Mouse (Mus musculus): ENCODE data around the gene Bfsp1.

The Bfsp1 gene

DNA sequence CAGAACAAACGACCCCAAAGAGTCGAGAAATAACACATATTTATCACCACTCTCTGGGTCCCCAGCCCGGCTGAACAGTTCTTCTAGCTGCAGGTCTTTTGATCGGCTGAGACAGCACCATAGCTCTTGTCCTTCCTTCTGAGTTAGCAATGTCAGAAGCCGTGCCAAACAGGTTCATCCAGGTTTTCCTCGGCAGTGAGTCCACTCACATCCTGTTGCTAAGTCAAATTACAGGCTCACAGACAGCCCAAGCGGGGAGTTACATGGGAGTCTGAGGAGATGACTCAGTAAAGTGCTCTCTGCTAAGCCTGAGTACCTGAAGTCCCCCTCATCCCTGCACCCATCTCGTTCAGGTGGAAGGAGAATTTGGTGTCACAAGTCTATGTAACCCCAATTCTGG is 1.6 kb upstream of the Bfsp1 start:
- intact Hi-C loops (cut with DNase I), result loop anchor here (10.0 kb wide), 2 partner anchors 80 to 420 kb away; no protein-coding TSS in a partner anchor

- intact Hi-C loops (cut with DNase I), result no loop called here
These were observed 3.8 kb downstream of the Bfsp1 start for GRCm38 (mm10) chr2:143859166-143859565.

DNA sequence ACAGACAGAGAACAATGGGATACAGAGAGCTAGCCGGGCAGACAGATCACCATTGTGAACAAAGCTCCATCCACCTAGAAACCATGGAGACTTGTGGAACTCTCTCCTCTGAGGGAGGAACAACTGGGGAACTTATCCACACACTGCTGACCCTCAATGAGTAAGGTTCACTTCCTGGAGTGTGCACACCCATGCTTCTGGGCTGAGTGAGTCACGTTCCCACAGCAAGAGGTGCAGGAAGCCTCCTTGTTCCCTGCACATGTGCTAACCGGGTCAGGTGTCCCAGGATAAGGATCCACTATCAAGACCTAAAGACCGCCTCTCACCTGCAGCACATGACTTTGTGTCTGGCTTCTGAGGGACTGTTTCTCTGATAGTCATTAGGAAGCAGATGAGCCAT is 9.5 kb downstream of the Bfsp1 start:
- intact Hi-C loops (cut with DNase I), result no loop called here

DNA sequence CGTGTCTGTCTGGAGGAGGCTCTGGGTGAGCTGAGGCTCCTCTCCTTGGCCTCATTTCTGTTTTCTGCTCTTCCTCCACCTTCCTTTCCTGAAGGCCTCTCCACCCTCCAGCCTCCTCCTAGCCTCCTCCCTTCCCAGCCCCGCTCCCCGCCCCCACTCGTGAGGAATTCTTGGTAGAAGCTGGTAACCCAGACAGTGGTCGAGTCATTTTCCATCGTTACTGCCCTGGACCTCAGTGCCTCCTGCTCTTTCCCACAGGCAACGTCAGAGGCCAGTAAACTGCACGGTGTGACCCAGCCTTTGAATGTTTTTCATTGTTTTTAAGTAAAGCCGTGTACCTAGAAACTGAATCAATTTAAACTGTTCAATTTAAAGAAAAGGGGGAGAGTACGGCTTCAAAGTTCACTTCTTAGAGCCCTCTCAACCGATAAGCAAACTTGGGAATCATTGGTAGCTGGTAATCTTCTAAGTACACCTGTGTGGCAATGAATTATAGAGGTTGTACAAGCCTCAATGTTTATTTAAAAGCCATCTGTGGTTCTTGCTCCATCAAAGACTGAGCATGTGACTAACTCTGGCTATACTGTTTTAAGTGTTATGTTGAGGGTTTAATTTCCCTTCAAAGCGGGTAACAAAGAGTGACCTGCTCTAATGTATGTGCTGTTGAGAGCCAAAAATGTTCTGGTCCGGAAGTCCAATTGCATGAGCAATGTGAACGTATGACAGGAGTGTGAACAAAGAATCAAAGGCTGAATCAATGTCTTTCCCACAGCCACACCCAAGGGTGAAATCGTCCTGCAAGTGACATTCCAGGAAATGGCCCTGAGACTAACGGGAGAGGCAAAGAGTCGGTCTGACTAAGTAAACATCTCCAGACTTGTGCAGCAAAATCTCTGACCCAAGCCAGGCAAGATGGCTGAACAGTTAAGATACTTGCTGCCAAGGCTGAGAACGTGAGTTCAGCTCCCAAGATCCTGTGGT is 10.4 kb downstream of the Bfsp1 start:
- intact Hi-C loops (cut with DNase I), result no loop called here

DNA sequence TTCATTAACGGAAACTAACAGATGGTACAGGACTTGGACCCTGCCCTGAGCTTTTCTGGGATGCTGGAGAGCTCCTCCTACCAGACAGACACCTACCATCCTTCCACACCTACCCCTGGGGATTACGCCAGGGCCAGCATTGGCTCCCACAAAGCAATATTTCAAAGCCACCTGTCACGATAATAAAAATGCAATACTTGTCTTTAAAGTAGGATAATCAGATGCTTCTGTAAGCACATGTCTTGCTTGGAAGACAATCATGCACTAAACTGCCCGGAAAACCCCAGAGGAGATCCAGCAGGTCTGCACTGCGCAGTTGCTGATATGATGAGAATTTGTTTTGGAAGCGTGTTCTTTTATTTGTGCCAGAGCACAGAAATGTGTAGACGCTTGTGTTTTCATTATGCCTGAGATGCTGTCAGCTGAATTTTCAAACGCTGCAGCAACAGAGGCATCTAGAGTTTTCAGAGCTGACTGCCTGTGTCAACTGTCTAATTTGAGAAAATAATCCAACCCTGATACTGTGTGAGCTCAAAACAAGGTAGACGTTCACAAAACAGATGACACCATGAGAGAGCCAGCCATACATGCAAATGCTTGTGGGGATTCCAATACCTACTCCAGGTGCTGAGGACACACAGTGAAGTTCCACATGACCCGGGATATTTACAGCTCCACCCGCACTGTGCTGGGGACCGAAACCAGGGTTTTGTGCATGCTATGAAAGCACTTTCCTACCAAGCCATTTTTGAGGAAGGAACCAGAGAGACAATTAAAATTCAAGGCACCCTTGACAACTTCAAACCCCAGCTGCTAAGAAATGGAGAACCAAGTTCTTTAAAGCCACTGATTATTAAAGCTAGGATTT is 11.4 kb downstream of the Bfsp1 start:
- intact Hi-C loops (cut with DNase I), result no loop called here

GRCm38 (mm10) chr2:143847291-143847690 is 15.7 kb downstream of the Bfsp1 start:
- intact Hi-C loops (cut with DNase I), result no loop called here

- intact Hi-C loops (cut with DNase I), result no loop called here
These were observed 16.2 kb downstream of the Bfsp1 start for GRCm38 (mm10) chr2:143846799-143847198.

DNA sequence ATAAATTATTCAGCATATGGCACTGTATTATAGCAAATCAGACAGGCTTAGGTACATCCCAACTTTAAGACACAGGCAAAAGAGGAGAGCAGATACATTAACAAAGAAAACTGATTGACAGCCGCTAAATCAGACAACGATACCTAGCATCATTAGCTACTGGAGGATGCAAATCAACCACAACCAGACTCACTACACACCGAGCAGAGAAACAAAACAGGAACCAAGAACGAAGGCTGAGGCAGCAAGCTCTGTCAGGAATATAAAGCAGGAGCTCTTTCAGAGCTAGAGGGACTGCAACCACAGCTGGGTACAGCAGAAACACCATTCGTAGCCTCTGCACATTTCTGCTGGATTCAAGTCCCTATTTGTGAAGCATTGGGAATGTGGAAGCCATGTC is 18.2 kb downstream of the Bfsp1 start:
- intact Hi-C loops (cut with DNase I), result no loop called here

GRCm38 (mm10) chr2:143841536-143841935 is 21.4 kb downstream of the Bfsp1 start:
- intact Hi-C loops (cut with DNase I), result no loop called here

- intact Hi-C loops (cut with DNase I), result no loop called here
These were observed 22.1 kb downstream of the Bfsp1 start for GRCm38 (mm10) chr2:143840895-143841294.

- intact Hi-C loops (cut with DNase I), result no loop called here
These were observed 23.5 kb downstream of the Bfsp1 start for GRCm38 (mm10) chr2:143839458-143839857.

DNA sequence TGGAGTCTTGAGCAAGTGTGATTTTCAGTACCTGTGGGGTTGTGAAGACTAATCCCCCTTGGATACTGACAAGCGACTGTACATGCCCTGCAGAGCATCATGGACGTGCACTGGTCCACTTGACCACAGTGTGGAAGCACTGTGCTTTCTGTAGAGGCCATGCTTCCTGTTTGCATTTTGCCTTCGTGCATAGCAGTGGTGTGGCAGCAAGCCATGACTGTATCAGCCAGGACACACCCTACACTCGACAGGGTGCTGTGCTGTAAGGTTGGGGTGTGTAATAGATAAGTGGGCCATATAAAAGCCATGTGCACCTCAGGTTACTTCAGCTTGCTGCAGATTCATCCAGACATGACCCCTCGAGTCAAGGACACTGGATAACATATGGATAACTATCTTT is 24.3 kb downstream of the Bfsp1 start:
- intact Hi-C loops (cut with DNase I), result no loop called here

GRCm38 (mm10) chr2:143837291-143837701 is 25.7 kb downstream of the Bfsp1 start:
- intact Hi-C loops (cut with DNase I), result loop anchor here (2.0 kb wide), 1 partner anchor 616 kb away; no protein-coding TSS in a partner anchor

GRCm38 (mm10) chr2:143835820-143836219 is 27.2 kb downstream of the Bfsp1 start:
- intact Hi-C loops (cut with DNase I), result loop anchor here (2.0 kb wide), 1 partner anchor 617 kb away; no protein-coding TSS in a partner anchor

DNA sequence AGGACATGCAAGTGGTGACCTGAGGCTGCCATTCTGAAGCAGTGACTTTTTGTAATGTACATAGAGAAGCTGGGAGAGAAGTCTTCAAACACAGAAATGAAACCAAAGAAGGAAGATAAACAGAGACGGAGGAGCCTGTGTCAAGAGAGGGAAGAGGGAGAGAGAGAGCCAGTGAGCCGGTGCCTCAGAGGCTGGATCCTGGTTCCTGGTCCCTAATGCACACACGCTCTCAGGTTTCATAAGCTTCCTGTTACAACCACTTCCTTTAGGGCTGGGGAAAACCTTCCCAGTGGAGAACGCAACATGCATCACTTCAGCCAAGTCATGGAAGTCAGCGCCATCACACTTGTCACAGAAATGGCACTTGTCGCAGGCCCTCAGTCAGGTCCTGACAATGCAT is 28.9 kb downstream of the Bfsp1 start:
- intact Hi-C loops (cut with DNase I), result no loop called here

GRCm38 (mm10) chr2:143832721-143833120 is 30.3 kb downstream of the Bfsp1 start:
- intact Hi-C loops (cut with DNase I), result no loop called here

DNA sequence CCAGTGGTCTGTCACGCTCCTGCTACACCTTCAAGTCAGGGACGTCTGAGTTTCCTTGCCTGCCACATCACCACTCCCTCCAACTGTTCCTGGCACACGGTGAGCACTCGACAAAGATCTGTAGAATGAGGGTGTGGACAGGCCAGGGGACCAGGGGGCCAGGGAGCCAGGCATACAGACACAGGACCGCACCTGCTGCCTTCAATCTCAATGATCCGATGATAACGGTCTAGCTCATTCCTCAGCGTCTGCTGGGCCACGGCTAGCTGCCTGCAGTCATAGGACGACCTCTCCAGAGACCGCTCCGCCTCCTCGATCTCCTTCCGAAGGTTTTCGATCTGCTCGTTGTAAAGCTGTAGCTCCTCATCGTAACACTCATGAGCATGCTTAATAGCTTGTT is 31.3 kb downstream of the Bfsp1 start:
- intact Hi-C loops (cut with DNase I), result no loop called here

DNA sequence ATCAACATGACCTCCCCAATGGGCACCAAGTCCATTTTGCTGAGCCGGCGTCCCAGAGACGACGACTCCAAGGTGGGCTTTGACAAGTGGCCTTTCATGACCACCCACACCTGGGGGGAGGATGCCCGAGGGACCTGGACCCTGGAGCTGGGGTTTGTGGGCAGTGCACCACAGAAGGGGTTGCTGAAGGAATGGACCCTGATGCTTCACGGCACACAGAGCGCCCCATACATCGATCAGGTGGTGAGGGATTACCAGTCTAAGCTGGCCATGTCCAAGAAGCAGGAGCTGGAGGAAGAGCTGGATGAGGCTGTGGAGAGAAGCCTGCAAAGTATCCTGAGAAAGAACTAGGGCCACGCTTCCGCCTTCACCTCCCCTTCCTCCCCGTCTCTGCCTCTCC is 49.5 kb downstream of the Bfsp1 start:
- intact Hi-C loops (cut with DNase I), result no loop called here

DNA sequence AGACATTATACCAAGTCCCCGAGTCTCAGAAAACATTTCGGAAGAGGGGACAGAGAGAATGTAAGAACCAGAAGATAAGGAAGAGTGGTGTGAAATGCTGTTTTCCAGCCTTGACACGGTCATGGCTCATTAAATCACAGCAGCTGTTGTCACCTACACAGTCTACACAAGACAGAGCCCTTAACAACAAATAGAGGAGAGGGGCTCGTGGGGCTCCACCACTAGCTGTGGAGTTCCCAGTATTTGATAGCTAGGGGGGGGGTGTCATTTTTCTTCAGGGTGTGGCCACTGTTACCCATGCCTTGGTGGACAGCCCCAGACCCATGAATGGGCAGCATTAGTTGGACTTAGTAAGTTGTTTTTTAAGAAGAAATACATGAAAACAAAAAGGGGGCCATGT is 50.7 kb downstream of the Bfsp1 start:
- intact Hi-C loops (cut with DNase I), result no loop called here

- intact Hi-C loops (cut with DNase I), result no loop called here
These were observed 54.2 kb downstream of the Bfsp1 start for GRCm38 (mm10) chr2:143808789-143809188.

- intact Hi-C loops (cut with DNase I), result no loop called here
These were observed 55.9 kb downstream of the Bfsp1 start for GRCm38 (mm10) chr2:143806924-143807664.

Measured in adrenal gland (tissue).